Mouse (Mus musculus) adrenal gland, postnatal 10 days (tissue): ENCODE measurements around the gene Flvcr2. TPM values are rescaled to one million over a fixed set of nuclear protein-coding genes. Genes with fewer than 3 reads are reported as not detected.

ENCODE experiments used
- DNase-seq: peaks from one replicate; pipeline ENCODE4 v3.0.0; 2021; ENCODE audit warnings: mixed read lengths
- total RNA-seq, 2 experiments: library from RNA; stranded (reverse); gene quantifications; 2 replicates each; pipeline ENCODE4 v1.2.3; 2021

Gene Flvcr2
- total RNA-seq, 2 experiments from 2014 or later: 5.2 to 7.1 TPM

DNA sequence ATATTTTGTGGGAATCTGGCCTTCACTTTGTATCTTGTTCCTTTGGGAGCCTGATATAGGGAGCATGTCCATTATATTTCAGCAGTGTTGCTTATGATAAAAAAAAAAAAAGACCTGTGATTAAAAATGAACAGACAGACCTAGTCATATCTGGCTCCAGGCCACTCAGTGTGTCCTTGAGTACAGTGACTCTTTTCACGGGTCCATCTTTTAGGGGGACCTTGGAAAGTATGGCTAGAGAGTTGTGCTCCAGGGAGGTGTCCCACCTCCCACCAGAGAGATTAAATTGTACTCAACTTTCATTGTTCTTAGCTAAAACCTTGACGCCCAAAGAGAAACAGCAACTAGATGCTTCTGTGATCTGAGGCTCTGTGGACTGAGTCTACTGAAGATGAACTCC lies 47.8 kb downstream of the Flvcr2 start:
- no peak for DNase-seq

DNA sequence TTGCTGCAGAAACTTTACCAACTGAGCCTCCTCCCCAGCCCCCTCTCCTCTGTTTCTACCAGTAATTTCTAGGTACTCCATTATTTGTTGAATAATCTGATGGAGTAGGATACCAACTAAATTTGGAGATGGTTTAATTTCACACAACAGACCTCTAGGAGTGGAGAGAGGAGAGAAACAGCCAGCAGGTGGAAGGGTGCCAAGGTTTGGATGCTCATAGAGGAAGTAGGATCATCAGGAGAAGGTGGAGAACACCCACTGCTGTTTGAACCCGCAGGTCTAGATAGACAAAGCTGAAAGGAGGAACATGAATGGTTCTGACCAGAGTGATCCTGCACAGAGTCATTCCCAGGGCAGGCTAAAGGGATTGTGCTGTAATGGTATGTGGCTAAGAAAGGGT lies 49.2 kb downstream of the Flvcr2 start:
- no peak for DNase-seq

DNA sequence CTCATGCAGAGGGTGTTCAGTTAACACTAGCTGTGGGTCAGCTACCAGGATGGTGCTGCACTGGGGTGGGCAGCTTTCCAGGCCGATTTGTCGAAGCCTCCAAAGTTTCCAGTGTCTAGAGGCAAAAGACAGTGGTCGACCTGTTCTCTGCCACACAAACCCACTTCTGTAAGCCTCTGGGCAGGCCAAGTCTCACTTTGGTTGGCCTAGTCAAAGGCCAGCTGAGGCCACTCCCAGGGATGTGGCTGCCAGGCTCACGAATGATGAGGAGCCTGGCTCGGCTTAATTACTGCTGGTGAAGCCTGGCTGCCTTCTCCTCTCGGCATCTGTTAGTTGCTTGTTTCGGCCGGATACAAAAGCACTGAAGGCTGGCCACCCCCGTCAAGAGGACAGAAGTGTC lies 53.7 kb downstream of the Flvcr2 start:
- DNase-seq: no peak

DNA sequence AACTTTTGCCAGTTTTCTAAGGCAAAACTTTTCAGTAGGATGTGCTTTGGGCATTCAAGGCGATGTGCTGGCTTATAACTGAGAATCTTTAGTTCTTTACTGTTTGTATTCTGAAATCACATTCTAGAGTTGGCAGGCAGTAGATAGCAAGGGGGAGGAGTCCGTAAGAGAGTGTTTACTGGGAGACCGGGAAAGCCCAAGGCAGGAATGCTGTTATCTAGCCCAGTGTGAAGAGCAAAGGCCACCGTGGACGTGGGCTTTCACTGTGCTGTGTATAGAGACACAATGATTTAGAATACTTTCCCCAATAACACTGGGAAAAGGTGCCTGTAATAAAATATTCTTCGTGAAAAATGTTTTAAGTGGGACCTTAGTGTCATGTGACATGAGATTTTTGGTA lies 63.4 kb downstream of the Flvcr2 start:
- DNase-seq: no peak

- DNase-seq: no peak
Observed at GRCm38 (mm10) chr12:85810959-85811358, 64.6 kb downstream of the Flvcr2 start.

GRCm38 (mm10) chr12:85811676-85812075 lies 65.3 kb downstream of the Flvcr2 start:
- DNase-seq: no peak

DNA sequence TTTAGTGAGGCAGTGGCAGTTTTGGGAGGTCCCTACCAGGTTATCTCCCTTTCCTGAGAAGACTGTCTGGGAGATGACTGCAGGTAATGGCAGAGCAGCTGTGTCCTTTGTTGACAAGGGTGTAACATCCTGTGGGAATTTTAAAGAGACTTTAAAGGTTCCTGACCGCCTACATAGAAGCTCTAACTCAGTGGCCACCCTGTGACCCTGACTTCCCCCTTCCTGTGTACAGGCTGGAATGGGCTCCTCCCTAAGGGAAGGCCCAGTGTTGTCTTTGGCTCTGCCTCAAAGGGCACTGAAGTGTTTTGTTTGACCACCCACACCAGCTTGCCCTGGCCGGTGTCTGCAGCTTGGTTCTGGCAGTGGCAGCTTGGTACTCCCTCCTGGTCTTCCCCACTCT lies 67.3 kb downstream of the Flvcr2 start:
- DNase-seq: peak; percentile 76

DNA sequence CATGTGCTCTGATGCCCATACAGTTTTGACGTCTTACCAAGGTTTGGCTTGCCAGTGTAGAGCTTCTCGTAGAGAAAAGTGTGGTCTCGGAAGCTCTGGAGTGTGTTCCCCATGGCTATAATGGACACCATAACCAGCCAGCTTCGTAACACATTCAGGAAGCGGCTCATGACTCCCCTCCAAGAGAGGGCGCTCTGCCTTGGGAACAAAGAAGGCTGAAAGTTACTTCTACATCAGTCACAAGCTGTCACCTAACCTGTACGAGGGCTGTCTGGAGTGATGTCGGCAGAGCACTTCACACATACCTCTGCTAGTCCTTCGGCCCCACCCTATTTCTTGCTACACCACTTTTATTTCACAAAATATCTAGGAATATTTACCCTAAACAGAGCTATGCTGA lies 75.7 kb downstream of the Flvcr2 start:
- no peak for DNase-seq

- peak; percentile 96 for DNase-seq
Observed at GRCm38 (mm10) chr12:85824438-85825264, 78.3 kb downstream of the Flvcr2 start, which contains the start of the genes Erg28 and Ttll5. Gene Erg28 (minus strand): TSS chr12:85824550. Gene Ttll5 (plus strand): TSS chr12:85824659.

DNA sequence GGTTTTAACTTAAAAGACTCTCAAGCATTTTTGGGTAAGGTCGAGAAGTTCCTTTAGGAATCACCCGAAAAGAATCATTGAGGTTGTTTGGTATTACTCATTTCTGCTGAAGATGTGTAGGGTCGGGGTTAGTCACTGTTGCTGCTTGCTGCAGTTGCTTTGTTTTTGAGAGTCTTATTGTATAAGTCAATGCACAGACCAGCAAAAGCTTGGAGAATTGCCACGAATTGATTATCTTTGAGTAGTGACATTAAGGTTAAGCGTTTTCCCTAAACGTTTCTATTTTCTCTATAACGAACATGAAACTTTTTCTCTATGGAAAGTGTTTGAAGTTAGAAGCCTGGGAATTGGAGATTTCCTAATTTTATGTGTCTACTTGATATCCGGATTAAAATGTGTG lies 79.0 kb downstream of the Flvcr2 start:
- DNase-seq: no peak

DNA sequence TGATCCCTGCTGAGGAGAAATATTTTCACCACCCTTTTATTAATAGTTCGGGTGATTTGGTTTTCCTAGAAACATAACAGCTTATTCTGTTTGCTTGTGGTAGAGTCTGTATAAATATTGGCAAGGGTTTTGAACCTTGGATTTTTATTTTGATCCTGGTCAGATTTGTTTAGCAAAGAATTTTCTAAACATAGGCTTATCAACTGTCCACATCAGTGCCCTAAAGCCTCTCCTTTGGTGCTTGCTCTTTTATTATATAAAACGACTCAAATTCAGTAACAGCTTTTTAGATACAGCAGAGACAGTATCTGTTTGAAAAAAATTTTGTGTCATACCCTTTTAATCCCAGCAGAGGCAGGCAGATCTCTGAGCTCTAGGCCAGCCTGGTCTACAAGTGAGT lies 79.5 kb downstream of the Flvcr2 start:
- DNase-seq: no peak

- no peak for DNase-seq
Observed at GRCm38 (mm10) chr12:85828856-85829255, 82.5 kb downstream of the Flvcr2 start.

DNA sequence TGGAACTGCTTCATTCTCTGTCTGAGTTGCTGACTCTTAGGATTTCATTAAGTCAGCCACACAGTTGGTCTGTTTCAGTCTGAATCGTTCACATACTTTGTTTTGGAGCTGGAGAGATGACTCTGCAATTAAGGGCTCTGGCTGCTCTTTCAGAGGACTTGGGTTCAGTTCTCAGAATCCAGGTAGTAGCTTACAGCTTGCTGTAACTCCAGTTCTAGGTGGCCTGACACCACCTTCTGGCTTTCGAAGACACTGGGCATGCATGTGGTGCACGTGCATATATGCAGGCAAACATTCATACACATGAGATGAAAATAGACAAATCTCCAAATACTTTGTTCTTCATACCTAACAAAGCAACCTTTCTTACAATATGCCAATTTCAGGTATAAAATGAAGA lies 83.5 kb downstream of the Flvcr2 start:
- no peak for DNase-seq

DNA sequence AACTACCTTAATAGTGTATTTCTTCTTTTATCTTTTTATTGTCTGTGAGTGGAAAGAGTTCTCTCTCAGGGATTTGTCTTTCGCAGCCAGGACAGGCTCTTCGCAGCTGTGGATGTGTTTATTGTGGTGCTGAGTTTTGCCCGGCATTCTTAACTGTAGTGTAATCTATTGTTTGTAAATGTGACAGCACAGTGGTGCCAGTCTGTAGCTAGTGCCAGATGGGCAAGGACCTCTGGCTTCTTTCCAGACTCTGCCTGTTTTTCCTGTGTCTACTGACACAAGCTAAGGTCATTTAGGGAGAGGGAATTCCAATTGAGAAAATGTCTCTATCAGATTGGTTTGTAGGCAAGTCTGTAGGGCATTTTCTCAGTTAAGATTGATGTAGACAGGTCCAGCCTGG lies 84.4 kb downstream of the Flvcr2 start:
- peak; percentile 79 for DNase-seq

GRCm38 (mm10) chr12:85834543-85834942 lies 88.2 kb downstream of the Flvcr2 start:
- DNase-seq: no peak

- no peak for DNase-seq
Observed at GRCm38 (mm10) chr12:85837765-85838164, 91.4 kb downstream of the Flvcr2 start.

- no peak for DNase-seq
Observed at GRCm38 (mm10) chr12:85839371-85840000, 93.1 kb downstream of the Flvcr2 start.

DNA sequence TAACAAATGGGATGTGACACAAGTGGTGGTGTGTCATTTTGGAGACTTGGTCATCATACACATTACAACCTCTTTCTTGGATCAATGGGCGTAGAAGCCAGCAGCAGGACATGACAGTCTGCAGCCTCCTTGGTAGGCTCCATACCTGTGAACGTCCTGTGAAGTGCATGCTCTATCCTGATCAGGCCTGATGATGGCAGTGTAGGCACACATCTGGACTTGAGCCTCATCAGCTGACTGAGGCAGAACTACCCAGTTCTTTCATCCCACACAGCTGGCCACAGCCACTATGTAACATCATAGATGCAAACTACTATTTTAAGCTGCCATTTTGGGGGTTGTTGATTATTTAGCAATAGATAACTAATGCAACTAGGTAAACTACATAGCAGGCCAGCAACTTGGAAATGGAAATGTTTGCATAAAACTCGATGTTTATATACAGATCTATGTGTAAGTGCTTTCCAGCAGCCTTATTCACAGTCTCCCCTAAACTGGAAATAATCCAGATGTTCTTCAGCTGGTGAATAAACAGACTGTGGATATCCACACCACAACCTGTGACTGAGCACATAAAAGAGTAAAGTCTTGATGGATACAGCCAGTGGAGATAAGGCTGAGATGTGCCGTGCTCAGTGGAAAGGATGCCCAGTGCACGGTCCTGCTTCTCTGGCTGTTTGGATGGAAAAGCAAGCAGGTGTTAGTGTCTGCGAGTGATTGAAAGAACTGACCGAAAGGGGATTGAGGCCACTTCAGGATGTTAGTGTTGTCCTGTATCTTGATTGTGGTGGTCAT lies 102.0 kb downstream of the Flvcr2 start:
- DNase-seq: peak; percentile 42

GRCm38 (mm10) chr12:85850661-85851060 lies 104.3 kb downstream of the Flvcr2 start:
- no peak for DNase-seq

GRCm38 (mm10) chr12:85853836-85854235 lies 107.5 kb downstream of the Flvcr2 start:
- no peak for DNase-seq

DNA sequence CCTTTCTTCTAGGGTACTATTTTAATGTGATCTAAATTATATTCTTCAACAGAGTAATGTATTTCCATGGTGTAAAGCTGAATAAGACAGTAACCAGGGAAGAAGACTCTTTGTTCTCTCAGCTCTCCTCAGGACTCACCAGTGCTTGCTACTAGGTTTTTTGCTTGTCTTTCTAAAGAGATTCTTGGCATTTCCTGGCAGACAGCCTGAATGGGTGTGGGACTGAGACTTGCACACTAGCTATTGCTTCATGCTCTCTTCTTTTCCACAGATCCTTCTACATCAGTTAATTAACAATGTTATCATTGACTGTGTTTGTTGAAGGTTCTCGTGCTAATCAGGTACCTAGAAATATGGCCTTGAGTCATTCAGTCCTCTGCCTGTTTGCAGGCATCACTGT lies 107.9 kb downstream of the Flvcr2 start:
- DNase-seq: no peak

GRCm38 (mm10) chr12:85857300-85857699 lies 111.0 kb downstream of the Flvcr2 start:
- no peak for DNase-seq

- DNase-seq: no peak
Observed at GRCm38 (mm10) chr12:85859111-85859510, 112.8 kb downstream of the Flvcr2 start.
